Mouse (Mus musculus) brain, embryonic 14.5 days (tissue): ENCODE data around the gene Mitd1.

ENCODE experiments used
- CTCF ChIP-seq: fragments of 200-500 bp; IDR thresholded peaks from 2 replicates; pipeline ENCODE4 v1.5.1; 2012; ENCODE audit warnings: inconsistent platforms, mild to moderate bottlenecking, moderate library complexity, borderline replicate concordance; ENCODE audit not compliant: insufficient read depth, insufficient read length; ENCODE audit errors: extremely low read depth
- POLR2A ChIP-seq: fragments of 200-500 bp; IDR thresholded peaks from 2 replicates; pipeline ENCODE4 v1.6.1; 2012; ENCODE audit warnings: mild to moderate bottlenecking, inconsistent platforms, borderline replicate concordance; ENCODE audit not compliant: poor library complexity, insufficient read depth, insufficient read length, severe bottlenecking; ENCODE audit errors: extremely low read depth

- no peak for TF ChIP-seq CTCF
- no peak for TF ChIP-seq POLR2A
These were observed 4.4 kb upstream of the Mitd1 start for GRCm38 (mm10) chr1:37894606-37895005.
